Comparison of ENCODE assay signal across 27 mouse cellular contexts in the genomic region with DNA sequence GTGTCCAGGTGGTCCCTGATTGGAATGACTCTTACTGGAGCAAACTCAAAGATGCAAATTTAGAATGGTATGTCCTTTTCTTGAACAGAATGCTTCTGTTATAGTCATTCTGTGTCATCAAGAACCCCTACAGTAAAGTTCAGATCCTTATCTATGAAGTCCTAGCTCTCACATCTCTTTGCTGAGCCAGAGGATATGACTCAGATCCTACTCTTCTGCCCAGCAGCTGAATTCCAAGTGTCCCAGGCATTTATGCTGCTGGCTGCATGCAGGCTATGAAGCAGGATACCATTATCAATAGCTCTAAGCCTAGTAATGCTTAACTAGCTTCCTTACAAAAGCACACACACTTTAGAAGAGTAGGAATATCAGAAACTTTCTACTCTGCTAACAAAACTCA.
A peak's percentile ranks its signal among the peaks of the same experiment; 100 is the strongest.
DNase-seq lines count a peak whose midpoint lies in the region; ATAC-seq and TF ChIP-seq lines count a peak whose summit lies in the region.
"Had no signal": no experiment of that assay in that cellular context is flagged by ENCODE, and none has a peak within 500 bp of the region (broad histone marks: within the 10 kb centered on the region; RNA-seq: fewer than 3 reads in every experiment).

No protein-coding gene starts in this region.

- no peak overlapping the region for H3K27ac ChIP-seq in kidney, adult 2 months (ENCODE audit: insufficient read depth, low read depth, low read length)
- no peak overlapping the region for H3K27ac ChIP-seq in lung, postnatal 0 days (ENCODE audit: low read length)
- H3K27ac ChIP-seq: hindbrain, embryonic 15.5 days; left cerebral cortex, adult 2 months; limb, embryonic 12.5 days; liver, embryonic 15.5 days; midbrain, embryonic 13.5 days; neural tube, embryonic 15.5 days; stomach, embryonic 15.5 days had no signal

- DNase-seq in kidney, adult 2 months = peak; percentile 8
- DNase-seq in kidney, postnatal 4 days = no peak
- peak; percentile 8 for DNase-seq in lung, postnatal 0 days (ENCODE audit: low spot score)
- no peak for DNase-seq in lung, postnatal 4 days
- DNase-seq in NIH3T3 (ENCODE audit: low read depth) (peak; percentile 50), adipocyte (ENCODE audit: low spot score) (no peak)
- DNase-seq in right cerebral cortex, adult 2 months (ENCODE audit: low spot score in 2 of 2) = no peak
- DNase-seq: adrenal gland, postnatal 10 days; cerebellum, adult 2 months; cerebellum, postnatal 36 days; gastrocnemius, postnatal 14 days; kidney, adult 8-10 months; lung, embryonic 14.5 days; retina, postnatal 1 day; right cerebral cortex, postnatal 25 days had no signal

- H3K36me3 ChIP-seq in kidney, adult 2 months (ENCODE audit: control insufficient read depth, insufficient read depth, low read length) = no peaks in the 10 kb centered on the region
- H3K36me3 ChIP-seq in lung, postnatal 0 days (ENCODE audit: insufficient read depth, low read length) = no peaks in the 10 kb centered on the region
- no peaks in the 10 kb centered on the region for H3K36me3 ChIP-seq in myocyte (ENCODE audit: control insufficient read depth, insufficient read depth)
- H3K36me3 ChIP-seq: heart, embryonic 12.5 days; hindbrain, embryonic 15.5 days; limb, embryonic 12.5 days; liver, embryonic 15.5 days; midbrain, embryonic 13.5 days; neural tube, embryonic 15.5 days; stomach, embryonic 15.5 days had no signal

- no peaks in the 10 kb centered on the region; the same call in 1 of the 2 replicates for H3K27me3 ChIP-seq in kidney, adult 2 months (replicated peaks; ENCODE audit: control insufficient read depth, insufficient read depth, low read length)
- no peaks in the 10 kb centered on the region for H3K27me3 ChIP-seq in lung, postnatal 0 days (replicated peaks; ENCODE audit: insufficient read depth, low read length)
- no peaks in the 10 kb centered on the region for H3K27me3 ChIP-seq in myocyte (ENCODE audit: control insufficient read depth, insufficient read depth, insufficient read length)
- H3K27me3 ChIP-seq: heart, embryonic 12.5 days; hindbrain, embryonic 15.5 days; limb, embryonic 12.5 days; liver, embryonic 15.5 days; megakaryocyte, embryonic 14.5 days; midbrain, embryonic 13.5 days; neural tube, embryonic 15.5 days; stomach, embryonic 15.5 days had no signal

- TF ChIP-seq EP300 in lung, postnatal 0 days (IDR thresholded peaks at IDR 0.05) = no peak

- H3K9ac ChIP-seq in lung, postnatal 0 days (replicated peaks; ENCODE audit: low read depth) = no peak overlapping the region
- H3K9ac ChIP-seq: heart, embryonic 12.5 days; hindbrain, embryonic 15.5 days; limb, embryonic 12.5 days; liver, embryonic 15.5 days; lung, embryonic 14.5 days; midbrain, embryonic 13.5 days; neural tube, embryonic 15.5 days; stomach, embryonic 15.5 days had no signal

- H3K79me2 ChIP-seq in myocyte (ENCODE audit: control insufficient read depth, insufficient read depth) = no peaks in the 10 kb centered on the region

- H3K4me2 ChIP-seq in lung, postnatal 0 days (replicated peaks; ENCODE audit: low read depth, low read length) = no peak overlapping the region
- peak overlapping the region; percentile 16 for H3K4me2 ChIP-seq in myocyte (ENCODE audit: low read depth)
- H3K4me2 ChIP-seq: heart, embryonic 12.5 days; hindbrain, embryonic 15.5 days; limb, embryonic 12.5 days; liver, embryonic 15.5 days; lung, embryonic 14.5 days; midbrain, embryonic 13.5 days; neural tube, embryonic 15.5 days; stomach, embryonic 15.5 days had no signal

- no peak for ATAC-seq in lung, postnatal 0 days
- ATAC-seq: forebrain, embryonic 14.5 days; inflammation-experienced regulatory T-cells, adult 6 months; midbrain, embryonic 13.5 days had no signal

- TF ChIP-seq CTCF in kidney, adult 2 months (conservative IDR thresholded peaks at IDR 0.05; ENCODE audit: insufficient read depth, insufficient read length, low read depth, low read length) = no peak
- TF ChIP-seq CTCF in lung, postnatal 0 days (IDR thresholded peaks at IDR 0.05) = no peak

- no peak overlapping the region for H3ac ChIP-seq in myocyte (ENCODE audit: control insufficient read depth, insufficient read length)

- H3K9me3 ChIP-seq in lung, postnatal 0 days (ENCODE audit: low read length) = no peaks in the 10 kb centered on the region
- H3K9me3 ChIP-seq: heart, embryonic 12.5 days; hindbrain, embryonic 15.5 days; limb, embryonic 12.5 days; liver, embryonic 15.5 days; megakaryocyte, embryonic 14.5 days; midbrain, embryonic 13.5 days; neural tube, embryonic 15.5 days; stomach, embryonic 15.5 days had no signal

- no peak overlapping the region for H3K4me3 ChIP-seq in kidney, adult 2 months (ENCODE audit: insufficient read depth, low read depth, low read length)
- H3K4me3 ChIP-seq in lung, postnatal 0 days (ENCODE audit: low read depth, low read length) = no peak overlapping the region
- no peak overlapping the region for H3K4me3 ChIP-seq in myocyte
- H3K4me3 ChIP-seq: heart, embryonic 12.5 days; hindbrain, embryonic 15.5 days; left cerebral cortex, adult 2 months; limb, embryonic 12.5 days; liver, embryonic 15.5 days; megakaryocyte, embryonic 14.5 days; midbrain, embryonic 13.5 days; neural tube, embryonic 15.5 days; stomach, embryonic 15.5 days had no signal

- no peak for TF ChIP-seq POLR2A in kidney, adult 2 months (IDR thresholded peaks at IDR 0.05; ENCODE audit: low read depth, low read length)
- TF ChIP-seq POLR2A in myocyte (IDR thresholded peaks at IDR 0.05; ENCODE audit: insufficient read length, low read depth) = no peak

- no peaks in the 10 kb centered on the region for H3K4me1 ChIP-seq in kidney, adult 2 months (ENCODE audit: control insufficient read depth, insufficient read depth, low read length)
- no peaks in the 10 kb centered on the region for H3K4me1 ChIP-seq in lung, postnatal 0 days (ENCODE audit: insufficient read depth, low read depth, low read length)
- H3K4me1 ChIP-seq: heart, embryonic 12.5 days; hindbrain, embryonic 15.5 days; limb, embryonic 12.5 days; liver, embryonic 15.5 days; megakaryocyte, embryonic 14.5 days; midbrain, embryonic 13.5 days; neural tube, embryonic 15.5 days; stomach, embryonic 15.5 days had no signal

TF ChIP-seq in myocyte, 11 proteins besides CTCF, POLR2A, EP300 and RAD21:
- TF ChIP-seq E2F4 (IDR thresholded peaks at IDR 0.05; ENCODE audit: insufficient read depth) (no peak), TCF12 (IDR thresholded peaks at IDR 0.05; ENCODE audit: insufficient read depth, poor library complexity, severe bottlenecking) (no peak), MAX (IDR thresholded peaks at IDR 0.05; ENCODE audit: low read depth) (no peak)

Comparison
In these comparisons a context has a peak if more than half of its experiments do, and no peak if none do; other contexts are left out.
1. DNase-seq: peak in kidney, adult 2 months (single experiment), lung, postnatal 0 days (single experiment) and NIH3T3 (single experiment); none in kidney, postnatal 4 days (0 of 2), lung, postnatal 4 days (0 of 2), right cerebral cortex, adult 2 months (0 of 2) and adipocyte (single experiment).